Mouse (Mus musculus): ENCODE data around the gene H2-D1. TPM values are rescaled to one million over a fixed set of nuclear protein-coding genes. Genes with fewer than 3 reads are reported as not detected.

H2-D1 gene
- polyA plus RNA-seq, 1 experiment = 174 TPM

DNA sequence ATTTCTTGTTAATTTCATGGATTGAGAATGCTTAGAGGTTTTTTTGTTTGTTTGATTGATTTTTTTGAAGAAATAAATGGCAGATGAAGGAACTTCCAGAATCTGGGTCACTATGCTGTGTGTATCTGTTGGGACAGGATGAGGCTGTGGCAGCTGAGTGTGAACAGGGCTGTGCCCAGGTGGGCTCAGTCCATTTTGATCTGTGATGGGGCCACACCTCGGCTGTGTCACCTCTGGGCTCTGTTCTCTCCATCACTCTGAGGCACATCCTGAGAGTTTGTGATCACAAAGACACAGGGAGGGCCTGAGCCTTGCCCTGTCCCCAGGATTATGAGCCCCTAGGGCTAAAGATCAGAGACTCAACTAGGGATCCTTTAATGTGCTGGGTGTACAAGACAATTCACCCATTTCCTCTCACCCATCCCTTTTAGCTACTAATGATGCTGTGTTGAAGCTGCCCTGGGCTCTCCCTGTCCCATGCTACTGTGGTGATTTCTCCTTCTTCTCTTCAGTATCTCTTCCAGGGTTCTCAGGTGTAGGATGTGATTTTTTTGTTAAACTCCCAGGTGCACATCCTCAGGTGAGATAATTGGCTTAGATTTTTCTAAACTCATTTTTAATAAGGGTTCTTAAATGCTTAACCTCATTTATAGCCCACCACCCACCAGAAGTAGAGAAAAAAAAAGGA lies 5.0 kb downstream of the H2-D1 start:
- no peaks in the 10 kb centered on the region for H3K4me1 ChIP-seq (ENCODE audit: control insufficient read depth, insufficient read depth, low read length)
- 73% methylated on average over 1 of the region's 1 CpGs for WGBS
- TF ChIP-seq POLR2A (IDR thresholded peaks at IDR 0.05; ENCODE audit: borderline replicate concordance, insufficient read depth, low read length) (no peak), CTCF (IDR thresholded peaks at IDR 0.05; ENCODE audit: borderline replicate concordance, insufficient read depth, low read depth, low read length) (no peak)
- DNase-seq = no peak
- no peak overlapping the region for H3K27ac ChIP-seq (ENCODE audit: insufficient read depth, low read length)
- no peaks in the 10 kb centered on the region for H3K27me3 ChIP-seq (ENCODE audit: control insufficient read depth, insufficient read depth, low read length)
- H3K4me3 ChIP-seq (replicated peaks; ENCODE audit: insufficient read depth, low read depth, low read length) = no peak overlapping the region

DNA sequence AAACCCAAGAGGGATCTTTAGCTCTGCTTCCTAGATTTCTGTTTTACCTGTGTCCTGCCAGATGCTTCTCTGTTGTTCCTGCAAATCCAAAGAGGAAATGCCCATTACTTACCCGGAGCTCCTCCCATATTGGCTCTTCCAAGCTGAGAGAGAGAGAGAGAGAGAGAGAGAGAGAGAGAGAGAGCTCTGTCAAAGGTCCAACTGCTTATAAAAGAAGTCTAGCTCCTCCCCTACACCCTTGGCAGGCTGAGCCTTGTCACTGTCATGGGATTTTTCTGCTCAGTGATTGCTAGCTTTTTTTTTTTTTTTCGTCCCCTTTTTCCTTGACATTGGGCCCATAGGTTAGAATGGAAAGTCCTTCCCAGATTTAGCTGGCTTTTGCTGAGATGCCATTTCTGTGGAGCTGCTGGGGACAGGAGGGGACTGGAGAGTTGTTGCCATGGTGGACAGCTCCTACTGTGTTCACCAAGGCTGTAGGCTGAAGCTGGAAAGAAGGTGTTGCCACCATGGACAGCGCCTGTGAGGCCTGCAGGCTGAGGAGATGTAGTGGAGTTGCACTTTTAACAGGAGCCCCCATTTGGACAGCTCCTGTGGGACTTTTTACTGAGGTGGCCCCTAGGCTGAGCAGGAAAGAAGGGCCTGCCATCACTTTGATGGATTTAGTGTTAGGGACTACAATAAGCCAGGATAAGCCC lies 7.3 kb downstream of the H2-D1 start:
- no peak overlapping the region for H3K27ac ChIP-seq (ENCODE audit: insufficient read depth, low read length)
- no peak for TF ChIP-seq CTCF (IDR thresholded peaks at IDR 0.05; ENCODE audit: borderline replicate concordance, insufficient read depth, low read depth, low read length)
- H3K4me3 ChIP-seq (replicated peaks; ENCODE audit: insufficient read depth, low read depth, low read length) = no peak overlapping the region
- WGBS = 16% methylated on average over 3 of the region's 3 CpGs
- H3K27me3 ChIP-seq (ENCODE audit: control insufficient read depth, insufficient read depth, low read length) = no peaks in the 10 kb centered on the region
- no peak for DNase-seq
- no peaks in the 10 kb centered on the region for H3K4me1 ChIP-seq (ENCODE audit: control insufficient read depth, insufficient read depth, low read length)

DNA sequence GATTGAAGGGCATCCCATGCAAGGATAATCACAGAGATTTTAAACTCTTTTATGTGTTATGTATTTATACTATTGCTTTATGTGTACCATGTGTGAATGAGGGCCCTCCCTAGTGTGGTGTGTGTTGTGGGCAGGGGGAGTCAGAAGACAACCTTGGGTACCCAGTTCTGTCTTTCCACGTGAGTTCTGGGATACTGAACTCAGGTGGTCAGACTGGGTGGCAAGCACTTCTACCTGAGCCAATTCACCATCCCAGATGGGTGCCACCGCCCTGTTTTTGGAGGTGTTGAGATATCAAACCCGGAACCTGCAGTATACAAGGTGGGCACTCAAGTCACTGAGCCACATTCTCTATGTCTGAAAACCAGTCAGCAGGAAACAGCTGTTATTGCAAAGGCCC lies 9.7 kb downstream of the H2-D1 start:
- WGBS = 72% methylated on average over 3 of the region's 3 CpGs
- H3K4me3 ChIP-seq (replicated peaks; ENCODE audit: insufficient read depth, low read depth, low read length) = no peak overlapping the region
- H3K27me3 ChIP-seq (ENCODE audit: control insufficient read depth, insufficient read depth, low read length) = no peaks in the 10 kb centered on the region
- no peaks in the 10 kb centered on the region for H3K4me1 ChIP-seq (ENCODE audit: control insufficient read depth, insufficient read depth, low read length)
- TF ChIP-seq POLR2A (IDR thresholded peaks at IDR 0.05; ENCODE audit: borderline replicate concordance, insufficient read depth, low read length) (no peak), CTCF (IDR thresholded peaks at IDR 0.05; ENCODE audit: borderline replicate concordance, insufficient read depth, low read depth, low read length) (no peak)
- no peak overlapping the region for H3K27ac ChIP-seq (ENCODE audit: insufficient read depth, low read length)
- DNase-seq = no peak

DNA sequence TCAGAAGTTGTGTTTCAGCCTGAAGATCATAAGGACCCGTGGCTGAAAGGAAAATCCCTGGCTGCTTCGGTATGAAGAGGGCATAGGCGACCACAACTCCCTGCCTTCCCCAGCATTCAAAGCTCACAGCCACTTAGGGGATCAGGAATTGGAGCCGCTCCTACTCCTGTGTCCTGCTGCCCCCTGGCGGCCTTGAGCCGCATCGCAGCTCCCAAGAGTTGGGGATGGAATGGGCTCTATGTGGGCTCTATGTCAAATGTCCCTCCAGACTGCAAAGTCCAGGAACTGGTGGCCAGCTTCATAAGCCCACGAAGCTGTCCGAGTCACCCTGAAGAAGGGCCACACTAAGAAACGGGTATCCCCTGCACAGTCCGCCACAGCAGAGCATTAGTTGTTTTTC lies 12.2 kb downstream of the H2-D1 start:
- Histone ChIP-seq H3K4me1 (ENCODE audit: control insufficient read depth, insufficient read depth, low read length) (no peaks in the 10 kb centered on the region), H3K4me3 (replicated peaks; ENCODE audit: insufficient read depth, low read depth, low read length) (no peak overlapping the region), H3K27ac (ENCODE audit: insufficient read depth, low read length) (no peak overlapping the region), H3K27me3 (ENCODE audit: control insufficient read depth, insufficient read depth, low read length) (no peaks in the 10 kb centered on the region)
- peak; percentile 92 for TF ChIP-seq CTCF (IDR thresholded peaks at IDR 0.05; ENCODE audit: borderline replicate concordance, insufficient read depth, low read depth, low read length)
- no peak for TF ChIP-seq POLR2A (IDR thresholded peaks at IDR 0.05; ENCODE audit: borderline replicate concordance, insufficient read depth, low read length)
- WGBS = 4% methylated on average over 11 of the region's 11 CpGs
- peak; percentile 71 to 85 for DNase-seq

DNA sequence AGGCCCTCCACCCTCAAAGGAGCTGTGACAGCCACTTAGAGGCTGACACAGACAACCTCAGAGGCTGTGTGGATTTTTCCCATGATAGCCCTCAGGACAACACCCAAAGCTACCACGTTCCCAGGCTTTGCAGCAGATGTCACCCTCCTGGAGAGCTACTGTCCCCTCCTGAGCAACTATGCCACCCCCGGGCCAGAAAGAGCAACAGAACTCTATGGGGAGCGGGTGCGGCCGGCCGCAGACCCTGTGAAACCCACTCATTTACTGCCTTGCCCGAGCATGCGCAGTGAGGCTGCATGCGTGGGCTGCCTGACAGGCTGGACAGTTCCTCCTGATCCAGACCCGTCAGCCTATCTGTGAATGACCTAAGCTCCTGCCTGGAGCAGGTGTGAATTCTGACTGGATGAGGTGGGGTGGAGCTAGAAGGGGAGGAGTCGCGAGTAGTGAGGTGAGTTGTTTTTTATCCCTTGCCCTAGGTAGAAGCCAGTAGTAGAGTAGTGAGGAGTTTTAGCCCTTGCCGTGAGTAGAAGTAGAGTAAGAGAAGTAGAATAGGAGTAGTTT lies 13.9 kb downstream of the H2-D1 start:
- 26% methylated on average over 13 of the region's 13 CpGs for WGBS
- H3K4me1 ChIP-seq (ENCODE audit: control insufficient read depth, insufficient read depth, low read length) = no peaks in the 10 kb centered on the region
- no peak overlapping the region for H3K4me3 ChIP-seq (replicated peaks; ENCODE audit: insufficient read depth, low read depth, low read length)
- no peak overlapping the region for H3K27ac ChIP-seq (ENCODE audit: insufficient read depth, low read length)
- TF ChIP-seq CTCF (IDR thresholded peaks at IDR 0.05; ENCODE audit: borderline replicate concordance, insufficient read depth, low read depth, low read length) (no peak), POLR2A (IDR thresholded peaks at IDR 0.05; ENCODE audit: borderline replicate concordance, insufficient read depth, low read length) (no peak)
- H3K27me3 ChIP-seq (ENCODE audit: control insufficient read depth, insufficient read depth, low read length) = no peaks in the 10 kb centered on the region
- no peak for DNase-seq

DNA sequence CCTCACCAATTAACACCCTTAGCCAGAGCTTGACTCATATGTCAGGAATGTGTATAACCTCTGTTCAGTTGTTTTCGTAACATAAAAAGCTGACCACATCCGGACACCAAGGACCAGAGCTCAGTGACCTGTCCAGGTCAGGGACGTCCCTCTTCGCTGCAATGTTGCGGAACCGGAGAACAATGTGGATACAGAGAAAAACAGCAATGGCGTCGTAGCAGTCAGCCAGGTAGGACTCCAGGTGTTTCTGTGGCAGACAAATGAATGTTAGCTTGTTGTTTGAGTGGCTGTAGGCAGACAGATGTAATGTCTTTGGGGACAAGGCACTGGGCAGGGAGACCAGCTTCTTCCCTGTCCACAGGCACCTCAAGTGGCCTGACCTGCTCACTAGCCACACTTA lies 15.5 kb downstream of the H2-D1 start:
- Histone ChIP-seq H3K4me1 (ENCODE audit: control insufficient read depth, insufficient read depth, low read length) (no peaks in the 10 kb centered on the region), H3K27ac (ENCODE audit: insufficient read depth, low read length) (no peak overlapping the region), H3K27me3 (ENCODE audit: control insufficient read depth, insufficient read depth, low read length) (no peaks in the 10 kb centered on the region), H3K4me3 (replicated peaks; ENCODE audit: insufficient read depth, low read depth, low read length) (no peak overlapping the region)
- WGBS = 87% methylated on average over 8 of the region's 8 CpGs
- TF ChIP-seq CTCF (IDR thresholded peaks at IDR 0.05; ENCODE audit: borderline replicate concordance, insufficient read depth, low read depth, low read length) = no peak
- no peak for TF ChIP-seq POLR2A (IDR thresholded peaks at IDR 0.05; ENCODE audit: borderline replicate concordance, insufficient read depth, low read length)
- DNase-seq = no peak

DNA sequence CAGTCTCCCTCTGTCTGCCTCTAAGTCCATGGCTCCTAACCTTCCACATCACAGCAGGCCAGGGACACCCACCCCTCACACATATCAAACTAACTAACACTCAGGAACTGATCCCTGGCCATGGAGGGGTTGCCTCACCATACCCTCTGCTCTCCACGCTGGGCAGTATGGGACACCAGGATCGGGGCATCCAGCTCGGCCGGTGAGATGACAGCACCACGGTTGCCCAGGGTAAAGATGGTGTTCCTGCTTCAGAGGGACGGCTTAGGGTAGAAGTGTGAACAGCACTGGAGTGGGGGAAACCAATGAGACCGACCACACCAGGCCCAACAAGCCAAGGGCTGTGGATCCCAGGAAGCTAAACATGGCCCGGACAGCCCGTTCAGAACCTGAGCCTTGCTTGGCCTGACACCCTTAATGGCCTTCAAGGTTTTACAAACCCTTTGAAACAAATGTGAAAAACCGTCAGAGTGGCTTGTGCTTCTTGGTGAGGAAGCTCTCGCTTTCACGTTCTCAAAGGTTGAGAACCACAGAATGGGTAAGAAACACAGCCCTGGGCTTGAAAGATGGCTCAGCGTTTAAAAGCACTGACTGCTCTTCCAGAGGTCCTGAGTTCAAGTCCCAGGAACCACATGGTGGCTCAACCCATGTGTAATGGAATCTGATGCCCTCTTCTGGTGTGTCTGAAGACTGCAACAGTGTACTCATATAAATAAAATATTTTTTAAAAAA lies 16.6 kb downstream of the H2-D1 start:
- Histone ChIP-seq H3K4me3 (replicated peaks; ENCODE audit: insufficient read depth, low read depth, low read length) (no peak overlapping the region), H3K4me1 (ENCODE audit: control insufficient read depth, insufficient read depth, low read length) (no peaks in the 10 kb centered on the region), H3K27me3 (ENCODE audit: control insufficient read depth, insufficient read depth, low read length) (no peaks in the 10 kb centered on the region), H3K27ac (ENCODE audit: insufficient read depth, low read length) (no peak overlapping the region)
- WGBS = 86% methylated on average over 13 of the region's 13 CpGs
- TF ChIP-seq POLR2A (IDR thresholded peaks at IDR 0.05; ENCODE audit: borderline replicate concordance, insufficient read depth, low read length) (no peak), CTCF (IDR thresholded peaks at IDR 0.05; ENCODE audit: borderline replicate concordance, insufficient read depth, low read depth, low read length) (no peak)
- DNase-seq = no peak

Measured in cerebellum, adult 2 months (tissue).